Mouse (Mus musculus) adrenal gland, postnatal 25 days (tissue): ENCODE measurements around the gene Polm. TPM values are rescaled to one million over a fixed set of nuclear protein-coding genes. Genes with fewer than 3 reads are reported as not detected.

Experiments
- DNase-seq: peaks from one replicate; pipeline ENCODE4 v3.0.0; 2021; ENCODE audit warnings: mixed read lengths
- long read RNA-seq: library from polyadenylated mRNA; stranded (forward); transcript quantifications from one replicate; pipeline ENCODE4 v2.0.0, GENCODE M21; 2021
- total RNA-seq: library from RNA; stranded (reverse); gene quantifications from 2 replicates; pipeline ENCODE4 v1.2.3, GENCODE M21; 2021

Polm gene
- 12.0 and 13.8 TPM in 2 replicates for total RNA-seq
- long read RNA-seq, partial matches to known transcripts: 1 of 8 reads
- long read RNA-seq, other reads (novel, unspliced or antisense): 7 of 8 reads

DNA sequence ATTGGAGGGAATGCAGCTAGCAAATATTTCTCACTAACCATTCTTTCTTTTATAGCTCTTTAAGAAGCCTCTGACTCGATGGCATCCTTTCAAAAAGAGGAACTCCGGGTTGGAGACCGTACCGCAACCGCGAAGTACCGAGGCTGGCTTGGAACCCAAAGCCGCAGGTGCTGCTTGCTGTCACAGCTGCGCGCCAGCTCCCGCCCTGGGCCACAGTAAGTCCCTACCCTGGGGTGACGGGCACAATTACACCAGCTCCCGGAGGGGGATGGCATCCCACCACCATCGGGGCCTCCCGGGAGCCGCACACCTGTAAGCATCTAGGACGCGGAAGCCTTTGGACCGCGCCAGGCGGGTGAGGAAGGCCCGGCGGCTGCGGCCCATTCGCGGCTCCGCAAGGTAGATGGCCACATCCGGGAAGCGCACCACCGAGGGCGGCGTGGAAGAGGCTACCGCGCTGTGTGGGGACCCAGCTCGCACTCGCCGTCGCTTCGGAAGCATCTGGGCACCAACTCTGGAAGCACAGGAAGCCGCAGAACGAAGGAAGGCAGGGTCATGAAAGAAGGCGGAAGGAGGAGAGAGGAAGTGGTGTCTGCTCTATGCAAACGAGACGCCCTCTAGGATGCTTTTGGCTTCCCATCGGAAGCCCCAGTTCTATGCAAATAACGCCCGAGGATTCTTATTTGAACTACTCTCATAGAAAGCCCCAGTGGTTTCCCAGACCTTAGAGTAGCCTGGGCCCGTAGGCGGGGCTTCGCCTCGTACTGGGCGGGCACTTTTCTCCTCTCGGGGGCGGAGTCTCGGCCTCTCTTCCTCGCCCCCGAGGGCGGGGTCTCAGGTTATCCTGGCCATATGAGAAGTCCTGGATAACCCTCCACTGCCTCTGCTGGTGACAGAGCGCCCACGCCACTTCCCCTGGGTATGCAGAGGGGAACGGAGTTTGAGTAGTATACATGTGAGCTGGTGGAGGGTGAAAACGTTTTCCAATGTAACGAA is at the start of gene Polm:
TSS of gene Polm (minus strand) at position 766 of the 996 bp plus-strand sequence.
- peak; percentile 91 for DNase-seq

DNA sequence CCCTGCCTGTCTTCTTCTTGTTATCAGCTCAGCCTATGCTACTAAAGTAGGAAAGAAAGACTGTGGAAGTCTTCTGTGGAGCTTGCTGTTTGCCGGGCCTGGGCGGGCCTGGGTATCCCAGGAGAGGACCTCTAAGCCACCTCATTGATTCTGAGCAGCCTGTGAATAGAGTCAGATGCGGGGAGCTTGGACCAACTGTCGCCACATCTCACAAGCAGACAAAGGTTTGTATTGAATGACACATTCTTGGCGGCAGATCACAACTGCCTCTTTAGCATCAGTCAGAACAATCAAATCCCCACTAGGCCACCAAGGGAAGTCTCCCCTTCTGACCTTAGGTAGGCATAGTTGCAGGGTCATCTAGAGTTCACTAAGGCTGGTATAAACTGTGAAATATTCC is 49.4 kb upstream of the Polm start:
- no peak for DNase-seq

- DNase-seq: peak; percentile 55
These were observed 48.4 kb upstream of the Polm start for GRCm38 (mm10) chr11:5886187-5886586.

GRCm38 (mm10) chr11:5882518-5882917 is 44.7 kb upstream of the Polm start:
- DNase-seq: no peak

DNA sequence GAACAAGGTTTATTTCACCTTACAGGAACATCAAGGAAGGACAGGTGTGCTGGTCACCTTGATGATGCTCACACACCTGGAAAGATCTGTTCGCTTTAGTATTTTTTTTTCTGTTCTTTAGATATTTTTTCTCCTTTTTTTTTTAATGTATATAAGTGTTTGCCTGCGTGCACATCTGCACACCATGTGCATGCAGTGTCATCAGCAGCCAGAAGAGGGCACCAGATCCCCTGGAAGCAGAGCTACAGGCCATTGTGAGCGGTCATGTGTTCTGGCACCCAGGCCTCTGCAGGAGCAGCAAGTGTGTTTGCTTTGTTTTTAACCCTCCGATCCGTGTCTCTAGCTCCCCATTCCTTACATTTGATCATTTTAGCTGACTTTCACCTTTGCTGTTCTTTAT is 42.1 kb upstream of the Polm start:
- DNase-seq: peak; percentile 59

GRCm38 (mm10) chr11:5878661-5879060 is 40.8 kb upstream of the Polm start:
- DNase-seq: no peak

GRCm38 (mm10) chr11:5877921-5878526 is 40.2 kb upstream of the Polm start, which contains the start of gene Pold2:
Pold2 (minus strand) TSS chr11:5878292.
- peak; percentile 99 for DNase-seq

DNA sequence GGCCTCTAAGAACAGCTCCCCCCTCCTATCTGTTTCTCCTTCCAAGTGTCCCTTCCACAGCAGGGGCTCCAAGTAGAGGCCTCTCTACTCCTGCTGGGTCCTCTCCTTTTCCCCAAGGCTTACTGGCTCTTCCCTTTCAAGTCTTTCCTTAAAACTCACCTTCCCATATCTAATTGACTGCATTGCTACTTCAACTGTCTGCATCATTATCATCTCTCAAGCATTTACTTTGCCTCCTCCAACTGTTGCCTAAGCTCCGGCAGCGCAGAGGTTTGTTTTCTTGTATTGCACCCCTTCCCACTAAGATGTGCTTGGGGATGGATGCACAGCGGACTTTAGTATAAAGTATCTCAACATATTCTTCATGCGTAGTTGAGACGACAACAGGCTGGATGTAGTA is 39.6 kb upstream of the Polm start:
- DNase-seq: no peak

DNA sequence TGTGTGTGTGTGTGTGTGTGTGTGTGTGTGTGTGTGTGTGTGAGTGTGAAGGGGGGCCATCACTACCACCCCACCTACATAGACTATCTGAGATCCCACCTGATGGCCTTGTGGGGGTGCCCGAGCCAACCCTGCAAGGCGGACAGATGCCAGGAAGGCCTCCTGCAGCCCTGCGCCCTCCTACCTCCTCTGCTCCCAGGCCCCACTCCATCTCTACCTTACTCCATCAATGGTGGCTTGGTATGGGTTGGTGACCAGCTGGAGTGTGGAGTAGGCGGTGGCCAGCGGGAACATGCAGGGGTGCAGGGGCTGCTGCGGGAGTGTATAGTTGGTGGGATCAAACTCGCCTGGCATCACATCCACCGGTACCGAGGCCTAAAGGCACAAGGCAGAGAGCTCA is 35.4 kb upstream of the Polm start:
- no peak for DNase-seq

DNA sequence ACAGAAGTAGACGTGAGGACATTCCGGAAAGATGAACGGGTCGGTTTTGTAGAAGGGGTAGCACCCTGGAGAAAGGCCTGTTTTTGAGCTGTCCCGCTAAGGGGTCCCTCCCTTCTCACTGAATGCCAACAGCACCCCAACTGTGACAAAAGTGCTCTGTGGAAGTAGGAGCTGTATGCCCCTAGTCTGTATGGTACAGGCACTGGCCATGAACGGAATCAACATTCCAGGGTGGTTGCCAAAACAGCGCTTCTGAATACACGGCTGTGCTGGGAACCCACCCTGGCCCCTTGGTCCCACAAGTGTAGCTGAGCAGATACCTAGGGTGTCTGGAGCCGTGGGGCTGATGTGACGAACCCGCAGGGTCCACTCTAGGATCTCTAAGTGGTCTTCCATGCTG is 34.9 kb upstream of the Polm start:
- DNase-seq: no peak

GRCm38 (mm10) chr11:5870069-5870468 is 32.3 kb upstream of the Polm start:
- no peak for DNase-seq

DNA sequence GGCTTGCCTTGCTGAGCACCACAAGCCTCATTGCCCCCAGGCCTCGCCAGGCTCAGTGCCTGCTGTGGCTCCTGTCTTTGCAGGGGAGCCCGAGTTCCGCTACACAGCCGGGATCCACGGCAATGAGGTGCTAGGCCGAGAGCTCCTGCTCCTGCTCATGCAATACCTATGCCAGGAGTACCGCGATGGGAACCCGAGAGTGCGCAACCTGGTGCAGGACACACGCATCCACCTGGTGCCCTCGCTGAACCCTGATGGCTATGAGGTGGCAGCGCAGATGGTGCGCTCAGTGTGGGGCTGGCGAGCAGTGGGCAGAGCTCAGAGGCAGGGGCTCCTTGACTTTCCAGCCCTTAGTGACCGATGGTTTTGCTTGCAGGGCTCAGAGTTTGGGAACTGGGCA is 31.5 kb upstream of the Polm start:
- DNase-seq: no peak

DNA sequence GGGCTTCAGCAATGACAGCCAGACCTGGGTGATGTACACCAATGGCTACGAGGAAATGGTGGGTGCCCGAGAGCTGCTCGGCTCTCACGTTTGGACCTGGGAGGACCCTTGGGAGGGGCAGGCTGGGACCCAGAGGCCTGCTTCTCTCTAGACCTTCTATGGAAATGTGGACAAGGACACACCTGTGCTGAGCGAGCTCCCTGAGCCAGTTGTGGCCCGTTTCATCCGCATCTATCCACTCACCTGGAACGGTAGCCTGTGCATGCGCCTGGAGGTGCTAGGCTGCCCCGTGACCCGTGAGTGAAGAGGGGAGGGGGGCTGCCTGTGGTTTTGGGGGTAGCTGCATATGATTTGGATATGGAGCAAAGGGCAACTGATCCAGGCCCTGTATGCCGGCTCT is 30.5 kb upstream of the Polm start:
- no peak for DNase-seq

- no peak for DNase-seq
These were observed 29.4 kb upstream of the Polm start for GRCm38 (mm10) chr11:5867196-5867595.

DNA sequence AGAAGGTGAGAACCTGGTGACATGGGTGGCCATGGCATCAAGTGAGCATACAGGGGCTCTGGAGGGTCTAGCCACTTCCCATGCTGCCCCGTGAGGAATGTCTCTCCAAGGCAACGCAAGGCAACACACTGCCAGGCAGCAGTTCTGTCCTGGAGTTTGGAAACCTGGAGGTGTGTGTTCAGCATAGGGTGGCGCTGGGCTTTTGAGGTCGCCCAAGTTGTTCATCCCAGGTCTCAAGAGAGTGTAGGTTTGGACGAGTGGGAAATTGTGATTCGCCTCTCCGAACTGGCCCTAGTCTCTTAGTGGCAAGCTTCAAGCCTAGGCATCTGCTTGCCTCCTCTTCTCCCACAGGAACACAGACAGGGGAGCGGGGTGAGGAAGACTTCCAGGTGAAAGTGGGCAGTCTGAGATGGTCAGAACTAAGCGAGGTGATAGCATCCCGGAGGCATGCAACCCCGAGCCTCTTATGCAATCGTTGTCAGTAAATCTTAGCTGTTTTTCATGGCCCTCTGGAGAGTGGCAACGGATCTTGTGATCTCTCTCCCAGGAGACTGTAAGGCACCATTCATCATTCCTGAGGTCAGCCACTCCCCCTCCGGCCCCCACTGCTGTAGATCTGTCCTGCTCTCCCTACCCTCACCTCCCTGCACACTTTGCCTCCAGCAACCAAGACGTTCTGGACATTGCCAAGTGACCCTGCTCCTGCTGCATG is 24.7 kb upstream of the Polm start:
- peak; percentile 69 for DNase-seq

- peak; percentile 89 for DNase-seq
These were observed 24.0 kb upstream of the Polm start, which contains the start of gene Aebp1 for GRCm38 (mm10) chr11:5861678-5862393. Aebp1 (plus strand) TSS chr11:5861947.

- DNase-seq: no peak
These were observed 22.8 kb upstream of the Polm start for GRCm38 (mm10) chr11:5860639-5861038.

- DNase-seq: no peak
These were observed 22.2 kb upstream of the Polm start for GRCm38 (mm10) chr11:5859883-5860550.

DNA sequence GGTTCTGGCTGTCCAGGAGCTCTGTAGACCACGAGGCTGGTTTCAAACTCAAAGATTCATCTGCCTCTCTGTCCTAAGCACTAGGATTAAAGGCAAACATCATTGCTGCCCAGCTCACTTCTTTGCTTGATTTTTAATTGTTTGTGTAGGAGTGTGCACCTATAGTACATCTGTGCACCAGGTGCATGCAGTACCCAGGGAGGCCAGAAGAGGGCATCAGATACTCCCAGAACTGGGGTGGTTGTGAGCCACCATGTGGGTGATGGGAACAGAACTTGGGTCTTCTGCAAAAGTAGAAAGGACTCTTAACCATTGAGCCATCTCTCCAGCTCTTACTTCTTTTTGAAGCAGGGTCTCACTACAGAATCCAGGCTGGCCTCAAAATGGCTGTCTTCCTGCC is 20.9 kb upstream of the Polm start:
- DNase-seq: no peak

DNA sequence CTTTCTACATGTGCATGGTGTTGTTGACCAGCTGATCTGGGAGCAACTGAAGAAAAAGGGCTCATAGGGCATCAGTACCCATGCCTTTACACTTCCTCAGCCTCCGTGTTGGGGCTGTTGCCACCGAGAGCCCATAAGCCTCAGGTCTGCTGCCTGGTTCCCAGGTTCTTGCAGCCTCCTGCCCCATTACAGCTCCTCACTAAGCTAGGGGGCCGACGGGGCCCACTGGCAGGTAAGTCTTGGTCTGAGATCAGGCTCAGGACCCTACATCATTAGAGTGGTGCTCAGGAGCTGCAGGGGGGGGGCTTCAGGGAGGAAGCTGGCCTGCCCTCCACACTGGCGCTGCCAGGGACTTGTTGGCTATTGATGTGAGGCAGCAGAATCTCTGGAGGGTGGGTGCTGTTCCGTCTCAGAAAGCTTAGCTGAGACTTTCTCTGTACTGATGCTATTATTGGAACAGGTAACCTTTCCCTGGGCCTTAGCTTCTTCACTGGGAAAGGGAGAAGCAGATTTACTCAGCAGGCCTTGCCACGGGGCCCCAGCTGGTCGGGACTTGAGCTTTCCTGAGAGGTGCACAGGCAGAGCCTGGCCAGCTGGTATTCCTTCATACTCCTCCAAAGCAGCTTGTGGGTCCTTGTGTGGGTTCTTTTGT is 18.8 kb upstream of the Polm start:
- no peak for DNase-seq

DNA sequence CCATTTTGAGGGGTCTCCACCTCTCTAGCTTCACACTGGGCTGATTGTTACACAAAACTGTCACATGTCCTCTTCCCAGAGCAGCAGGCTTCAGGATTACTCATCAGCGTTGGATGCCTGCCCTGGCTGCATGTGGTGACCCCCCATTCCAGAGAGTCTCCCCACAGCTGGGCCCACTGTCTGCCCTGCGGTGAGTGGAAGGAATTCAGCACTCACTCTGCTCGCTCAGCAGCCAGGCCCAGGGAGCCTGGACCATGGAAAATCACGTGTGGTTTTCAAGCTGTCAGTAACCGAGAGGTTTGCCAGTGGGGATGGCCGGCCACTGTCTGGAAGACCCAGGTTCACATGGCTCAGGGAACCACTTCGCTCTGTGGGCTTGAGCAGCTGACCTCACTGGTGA is 18.1 kb upstream of the Polm start:
- peak; percentile 69 for DNase-seq
